Mouse (Mus musculus): ENCODE measurements around the gene Tab2.

DNA sequence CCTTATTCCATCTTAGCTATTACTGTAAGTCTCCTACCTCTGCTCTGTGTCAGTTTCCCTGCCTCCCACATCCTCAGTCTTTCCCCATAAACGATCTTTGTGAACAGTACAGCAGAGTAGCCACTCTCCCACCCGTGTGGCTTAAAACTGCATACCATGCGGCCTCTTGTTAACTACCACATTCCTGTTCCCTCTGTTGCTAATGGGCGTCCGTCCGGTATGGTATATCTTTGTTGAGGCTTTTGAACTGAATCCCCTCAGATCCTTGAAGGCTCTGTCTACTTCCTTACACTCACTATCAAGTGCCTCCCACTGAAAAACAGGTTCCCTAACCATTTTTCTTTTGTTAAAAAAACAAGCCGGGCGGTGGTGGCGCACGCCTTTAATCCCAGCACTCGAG is 30.5 kb downstream of the Tab2 start:
- TF ChIP-seq BHLHE40 (IDR thresholded peaks at IDR 0.05; ENCODE audit: low read depth, low read length) (no peak), ETS1 (conservative IDR thresholded peaks at IDR 0.05; ENCODE audit: low read depth, low read length) (no peak), ZMIZ1 (IDR thresholded peaks at IDR 0.05; ENCODE audit: low read depth, low read length) (no peak)
